Mouse (Mus musculus): ENCODE results near the gene Llph. TPM values are rescaled to one million over a fixed set of nuclear protein-coding genes. Genes with fewer than 3 reads are reported as not detected.
"Not testable (repeated sequence)": the region's sequence is repeated elsewhere in the genome, so short reads cannot be mapped to it uniquely, and the experiment has no call there.

Gene Llph
- polyA plus RNA-seq, 1 experiment from 2014 or later = 31.8 TPM

GRCm38 (mm10) chr10:120209539-120209925 lies 17.3 kb upstream of the Llph start:
- Histone ChIP-seq H3K9me3 (replicated peaks; ENCODE audit: control insufficient read depth, low read length, poor library complexity, severe bottlenecking) (no peaks in the 10 kb centered on the region), H3K4me3 (ENCODE audit: low read depth, low read length) (peak overlapping the region; percentile 70), H3K27ac (ENCODE audit: low read length) (no peak overlapping the region), H3K4me2 (ENCODE audit: low read length) (peak overlapping the region; percentile 60), H3K4me1 (ENCODE audit: control insufficient read depth, insufficient read depth, low read length) (peaks cover 8% of the 10 kb centered on the region), H3K9ac (ENCODE audit: low read depth, low read length) (no peak overlapping the region), H3K36me3 (ENCODE audit: control insufficient read depth, insufficient read depth, low read length) (no peaks in the 10 kb centered on the region), H3K27me3 (ENCODE audit: control insufficient read depth, insufficient read depth, low read depth, low read length) (no peaks in the 10 kb centered on the region)
- WGBS = 75% methylated on average over 6 of the region's 6 CpGs
- ATAC-seq = no peak

DNA sequence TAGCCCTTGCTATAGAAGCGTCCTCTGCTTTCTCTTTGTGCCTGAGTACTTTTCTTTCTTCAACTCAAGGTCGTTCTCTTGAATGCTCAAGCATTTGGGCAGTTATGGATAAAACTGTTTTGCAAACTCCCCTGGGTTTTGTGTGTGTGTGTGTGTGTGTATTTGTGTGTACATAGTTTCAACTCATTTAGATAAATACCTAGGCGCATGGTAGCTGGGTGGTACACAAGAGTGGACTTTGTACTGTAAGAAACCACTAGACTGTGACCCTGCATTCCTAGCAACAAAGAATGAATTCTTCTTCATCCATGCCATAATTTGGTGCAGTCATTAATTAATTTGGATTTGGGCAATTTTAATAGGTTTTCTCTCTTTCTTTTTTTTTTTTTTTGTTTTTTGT lies 16.8 kb upstream of the Llph start:
- no peak overlapping the region for H3K4me2 ChIP-seq (ENCODE audit: low read length)
- H3K4me3 ChIP-seq (ENCODE audit: low read depth, low read length) = no peak overlapping the region
- no peaks in the 10 kb centered on the region for H3K27me3 ChIP-seq (ENCODE audit: control insufficient read depth, insufficient read depth, low read depth, low read length)
- WGBS = 92% methylated on average over 3 of the region's 3 CpGs
- no peak for ATAC-seq
- no peak overlapping the region for H3K27ac ChIP-seq (ENCODE audit: low read length)
- H3K4me1 ChIP-seq (ENCODE audit: control insufficient read depth, insufficient read depth, low read length) = peaks cover 8% of the 10 kb centered on the region
- H3K9ac ChIP-seq (ENCODE audit: low read depth, low read length) = no peak overlapping the region
- no peaks in the 10 kb centered on the region for H3K36me3 ChIP-seq (ENCODE audit: control insufficient read depth, insufficient read depth, low read length)
- no peaks in the 10 kb centered on the region for H3K9me3 ChIP-seq (replicated peaks; ENCODE audit: control insufficient read depth, low read length, poor library complexity, severe bottlenecking)

DNA sequence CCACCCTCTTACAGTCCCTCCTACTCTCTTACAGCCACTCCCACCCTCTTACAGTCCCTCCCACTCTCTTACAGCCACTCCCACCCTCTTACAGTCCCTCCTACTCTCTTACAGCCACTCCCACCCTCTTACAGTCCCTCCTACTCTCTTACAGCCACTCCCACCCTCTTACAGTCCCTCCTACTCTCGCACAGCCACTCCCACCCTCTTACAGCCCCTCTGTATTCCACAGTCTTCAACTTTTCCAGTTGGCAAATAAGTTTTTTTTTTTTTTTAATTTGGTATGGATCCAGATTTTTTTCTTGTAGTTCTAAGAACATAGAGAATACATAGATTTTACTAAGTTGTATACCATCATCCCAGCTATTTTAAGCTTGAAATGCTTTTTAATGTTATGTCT lies 9.8 kb upstream of the Llph start:
- H3K4me2 ChIP-seq (ENCODE audit: low read length); H3K9ac ChIP-seq (ENCODE audit: low read depth, low read length); H3K9me3 ChIP-seq (replicated peaks; ENCODE audit: control insufficient read depth, low read length, poor library complexity, severe bottlenecking); H3K4me3 ChIP-seq (ENCODE audit: low read depth, low read length); H3K27me3 ChIP-seq (ENCODE audit: control insufficient read depth, insufficient read depth, low read depth, low read length); ATAC-seq; H3K4me1 ChIP-seq (ENCODE audit: control insufficient read depth, insufficient read depth, low read length); H3K27ac ChIP-seq (ENCODE audit: low read length); H3K36me3 ChIP-seq (ENCODE audit: control insufficient read depth, insufficient read depth, low read length): not testable (repeated sequence)
- 82% methylated on average over 1 of the region's 1 CpGs for WGBS

DNA sequence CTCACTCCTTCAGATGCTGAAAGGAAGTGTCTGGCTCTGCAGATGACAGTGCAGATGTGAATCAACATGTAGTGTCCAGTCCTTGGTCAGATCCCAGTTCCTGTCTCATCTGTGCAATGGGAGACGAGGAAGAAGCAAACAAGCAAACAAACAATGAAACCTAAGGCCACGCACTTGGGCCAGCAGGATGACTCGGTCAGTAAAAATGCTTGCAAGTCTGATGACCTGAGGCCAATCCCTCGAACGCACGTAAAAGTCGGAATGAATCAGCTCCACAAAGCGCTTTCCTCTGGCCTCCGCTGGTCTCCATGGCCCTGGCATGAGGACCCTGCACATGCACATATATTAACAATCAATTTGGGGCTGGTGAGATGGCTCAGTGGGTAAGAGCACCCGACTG lies 7.9 kb upstream of the Llph start:
- Histone ChIP-seq H3K4me2 (ENCODE audit: low read length) (no peak overlapping the region), H3K9ac (ENCODE audit: low read depth, low read length) (no peak overlapping the region), H3K9me3 (replicated peaks; ENCODE audit: control insufficient read depth, low read length, poor library complexity, severe bottlenecking) (no peaks in the 10 kb centered on the region), H3K4me1 (ENCODE audit: control insufficient read depth, insufficient read depth, low read length) (no peaks in the 10 kb centered on the region), H3K36me3 (ENCODE audit: control insufficient read depth, insufficient read depth, low read length) (peaks cover 5% of the 10 kb centered on the region; the same call in 1 of the 2 replicates), H3K27ac (ENCODE audit: low read length) (no peak overlapping the region), H3K4me3 (ENCODE audit: low read depth, low read length) (no peak overlapping the region), H3K27me3 (ENCODE audit: control insufficient read depth, insufficient read depth, low read depth, low read length) (no peaks in the 10 kb centered on the region)
- ATAC-seq = no peak
- 95% methylated on average over 10 of the region's 10 CpGs for WGBS

GRCm38 (mm10) chr10:120219578-120220359 lies 7.1 kb upstream of the Llph start:
- H3K4me1 ChIP-seq (ENCODE audit: control insufficient read depth, insufficient read depth, low read length) = no peaks in the 10 kb centered on the region
- ATAC-seq = no peak
- H3K4me2 ChIP-seq (ENCODE audit: low read length) = no peak overlapping the region
- no peak overlapping the region for H3K27ac ChIP-seq (ENCODE audit: low read length)
- H3K9me3 ChIP-seq (replicated peaks; ENCODE audit: control insufficient read depth, low read length, poor library complexity, severe bottlenecking) = no peaks in the 10 kb centered on the region
- H3K36me3 ChIP-seq (ENCODE audit: control insufficient read depth, insufficient read depth, low read length) = peaks cover 5% of the 10 kb centered on the region; the same call in 1 of the 2 replicates
- no peak overlapping the region for H3K4me3 ChIP-seq (ENCODE audit: low read depth, low read length)
- H3K27me3 ChIP-seq (ENCODE audit: control insufficient read depth, insufficient read depth, low read depth, low read length) = no peaks in the 10 kb centered on the region
- 83% methylated on average over 14 of the region's 14 CpGs for WGBS
- H3K9ac ChIP-seq (ENCODE audit: low read depth, low read length) = no peak overlapping the region

GRCm38 (mm10) chr10:120220776-120221175 lies 6.1 kb upstream of the Llph start:
- Histone ChIP-seq H3K36me3 (ENCODE audit: control insufficient read depth, insufficient read depth, low read length) (peaks cover 5% of the 10 kb centered on the region; the same call in 1 of the 2 replicates), H3K27me3 (ENCODE audit: control insufficient read depth, insufficient read depth, low read depth, low read length) (no peaks in the 10 kb centered on the region), H3K27ac (ENCODE audit: low read length) (no peak overlapping the region), H3K9me3 (replicated peaks; ENCODE audit: control insufficient read depth, low read length, poor library complexity, severe bottlenecking) (no peaks in the 10 kb centered on the region), H3K4me3 (ENCODE audit: low read depth, low read length) (no peak overlapping the region), H3K4me1 (ENCODE audit: control insufficient read depth, insufficient read depth, low read length) (no peaks in the 10 kb centered on the region), H3K9ac (ENCODE audit: low read depth, low read length) (no peak overlapping the region), H3K4me2 (ENCODE audit: low read length) (no peak overlapping the region)
- WGBS = 89% methylated on average over 7 of the region's 7 CpGs
- no peak for ATAC-seq

DNA sequence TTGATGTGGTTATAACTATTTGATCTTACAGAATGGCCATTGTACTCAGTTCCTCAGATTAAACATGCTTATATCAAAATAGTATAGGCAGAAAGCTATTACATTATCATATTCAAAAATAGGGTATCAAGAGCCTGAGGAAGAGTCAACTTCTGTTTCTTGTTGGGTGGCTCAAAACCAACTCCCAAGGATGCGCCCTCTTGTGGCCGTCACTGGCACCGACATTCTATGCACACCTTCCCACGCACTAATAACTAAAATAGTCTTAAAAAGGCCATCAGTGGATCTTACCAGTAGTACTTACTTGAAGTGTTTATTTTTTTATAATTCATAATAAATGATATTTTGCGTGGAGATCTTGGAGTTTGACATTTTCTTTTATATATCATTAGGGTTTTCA lies 4.8 kb downstream of the Llph start:
- Histone ChIP-seq H3K36me3 (ENCODE audit: control insufficient read depth, insufficient read depth, low read length) (no peaks in the 10 kb centered on the region; the same call in none of the 2 replicates), H3K27ac (ENCODE audit: low read length) (no peak overlapping the region), H3K9me3 (replicated peaks; ENCODE audit: control insufficient read depth, low read length, poor library complexity, severe bottlenecking) (no peaks in the 10 kb centered on the region), H3K4me3 (ENCODE audit: low read depth, low read length) (no peak overlapping the region), H3K27me3 (ENCODE audit: control insufficient read depth, insufficient read depth, low read depth, low read length) (no peaks in the 10 kb centered on the region), H3K4me1 (ENCODE audit: control insufficient read depth, insufficient read depth, low read length) (peaks cover 9% of the 10 kb centered on the region), H3K4me2 (ENCODE audit: low read length) (no peak overlapping the region), H3K9ac (ENCODE audit: low read depth, low read length) (no peak overlapping the region)
- whole genome bisulfite sequencing = 29% methylated on average over 5 of the region's 5 CpGs
- no peak for ATAC-seq

DNA sequence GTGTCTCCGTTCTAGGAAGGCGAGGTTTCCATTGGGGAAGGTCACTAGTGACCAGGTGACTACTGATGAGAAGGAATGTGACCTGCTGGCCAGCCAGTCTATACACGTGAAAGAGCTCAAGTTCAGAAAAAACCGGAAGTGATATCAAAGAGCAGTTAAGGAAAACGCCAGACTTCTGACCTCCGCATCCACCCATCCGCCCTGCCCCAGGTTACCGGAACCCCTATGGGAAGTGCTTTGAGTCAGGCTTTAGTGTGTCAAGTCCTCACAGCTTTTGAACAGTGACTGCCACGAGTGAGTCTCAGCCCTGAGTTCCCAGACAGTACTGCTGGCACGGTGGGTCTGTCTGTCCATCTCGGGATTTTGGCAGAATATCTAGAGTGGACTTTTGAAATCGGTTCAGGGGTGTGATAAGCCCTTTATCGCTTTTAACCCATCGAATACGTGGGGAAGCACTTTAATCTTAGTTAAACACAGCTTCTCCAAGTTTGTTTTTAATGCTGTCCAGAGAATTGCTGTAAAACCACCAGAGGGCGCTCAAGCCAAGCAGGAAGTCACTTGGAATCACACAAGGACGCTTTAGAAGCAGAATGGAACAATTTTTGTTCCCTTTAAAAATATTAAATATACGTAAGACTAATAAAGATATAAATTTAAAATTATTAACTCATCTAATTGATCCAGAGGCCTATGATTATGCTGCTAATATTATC lies 6.9 kb downstream of the Llph start:
- H3K36me3 ChIP-seq (ENCODE audit: control insufficient read depth, insufficient read depth, low read length) = no peaks in the 10 kb centered on the region; the same call in none of the 2 replicates
- H3K9ac ChIP-seq (ENCODE audit: low read depth, low read length) = no peak overlapping the region
- ATAC-seq = peak; percentile 39; the same call in 1 of the 2 replicates
- 30% methylated on average over 18 of the region's 18 CpGs for WGBS
- 0 out of 2 replicates have a peak overlapping the region, but pooled peaks have one; percentile 3 for H3K4me2 ChIP-seq (ENCODE audit: low read length)
- no peaks in the 10 kb centered on the region for H3K27me3 ChIP-seq (ENCODE audit: control insufficient read depth, insufficient read depth, low read depth, low read length)
- H3K4me3 ChIP-seq (ENCODE audit: low read depth, low read length) = no peak overlapping the region
- no peaks in the 10 kb centered on the region for H3K4me1 ChIP-seq (ENCODE audit: control insufficient read depth, insufficient read depth, low read length)
- H3K9me3 ChIP-seq (replicated peaks; ENCODE audit: control insufficient read depth, low read length, poor library complexity, severe bottlenecking) = no peaks in the 10 kb centered on the region
- no peak overlapping the region for H3K27ac ChIP-seq (ENCODE audit: low read length)

DNA sequence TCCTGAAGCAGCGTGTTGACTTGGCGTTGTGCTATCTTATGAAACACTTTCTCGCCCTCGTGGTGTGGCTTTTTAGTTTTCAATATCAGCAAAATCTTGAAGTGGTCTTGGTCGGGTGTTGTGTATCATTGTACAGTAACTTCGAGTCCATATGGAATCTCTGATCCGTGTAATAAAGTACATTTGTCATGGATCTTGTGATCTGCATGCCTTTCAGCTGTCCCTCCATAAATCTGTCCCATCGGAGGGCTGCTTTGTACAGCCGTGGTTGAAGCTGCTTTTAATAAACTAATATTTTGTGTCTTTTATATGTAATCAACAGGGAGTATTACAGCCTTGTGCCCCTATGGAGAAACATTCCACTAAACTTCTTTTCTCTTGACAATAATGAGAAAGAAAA lies 10.0 kb downstream of the Llph start:
- Histone ChIP-seq H3K27ac (ENCODE audit: low read length) (no peak overlapping the region), H3K36me3 (ENCODE audit: control insufficient read depth, insufficient read depth, low read length) (no peaks in the 10 kb centered on the region), H3K27me3 (ENCODE audit: control insufficient read depth, insufficient read depth, low read depth, low read length) (no peaks in the 10 kb centered on the region), H3K4me3 (ENCODE audit: low read depth, low read length) (no peak overlapping the region), H3K9ac (ENCODE audit: low read depth, low read length) (no peak overlapping the region), H3K4me2 (ENCODE audit: low read length) (no peak overlapping the region), H3K4me1 (ENCODE audit: control insufficient read depth, insufficient read depth, low read length) (no peaks in the 10 kb centered on the region), H3K9me3 (replicated peaks; ENCODE audit: control insufficient read depth, low read length, poor library complexity, severe bottlenecking) (no peaks in the 10 kb centered on the region)
- no peak for ATAC-seq
- 76% methylated on average over 9 of the region's 9 CpGs for WGBS

Measured in midbrain, embryonic 16.5 days (tissue).